ENCODE assay signal across 9 mouse cellular contexts in the genomic region with DNA sequence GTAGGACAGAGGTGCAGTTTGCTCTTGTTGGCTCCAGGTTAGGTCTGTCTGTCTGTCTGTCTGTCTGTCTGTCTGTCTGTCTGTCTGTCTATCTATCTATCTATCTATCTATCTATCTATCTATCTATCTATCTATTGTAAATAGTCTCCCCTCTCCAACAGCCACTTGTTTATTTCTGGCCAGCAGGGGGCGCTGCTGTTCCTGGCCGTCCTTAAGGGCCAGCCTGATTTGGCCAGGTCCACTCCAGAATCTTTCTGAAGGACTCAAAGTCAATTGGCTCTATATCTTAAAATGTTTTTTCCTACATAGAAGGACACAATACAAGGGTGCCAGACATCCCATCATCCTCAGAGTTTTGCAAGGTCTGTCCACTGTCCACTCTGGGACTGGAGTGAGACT. TPM values are rescaled to one million over a fixed set of nuclear protein-coding genes. Genes with fewer than 3 reads are reported as not detected.
DNase-seq lines count a peak whose midpoint lies in the region; ATAC-seq lines count a peak whose summit lies in the region.
"Had no signal": no experiment of that assay in that cellular context is flagged by ENCODE, and none has a peak within 500 bp of the region (broad histone marks: within the 10 kb centered on the region; RNA-seq: fewer than 3 reads in every experiment).

No protein-coding gene starts in this region.

- no peaks in the 10 kb centered on the region for H3K27me3 ChIP-seq in hindbrain, embryonic 13.5 days
- H3K27me3 ChIP-seq: lung, embryonic 15.5 days had no signal

- no peak overlapping the region for H3K27ac ChIP-seq in hindbrain, embryonic 13.5 days
- H3K27ac ChIP-seq: lung, embryonic 15.5 days had no signal

- WGBS in hindbrain, embryonic 13.5 days = 2% methylated on average over 2 of the region's 2 CpGs

- ATAC-seq in hindbrain, embryonic 13.5 days (ENCODE audit: low FRiP score) = no peak

- no peak overlapping the region for H3K4me2 ChIP-seq in hindbrain, embryonic 13.5 days
- H3K4me2 ChIP-seq: lung, embryonic 15.5 days had no signal

- H3K4me1 ChIP-seq in hindbrain, embryonic 13.5 days (replicated peaks) = peaks cover 13% of the 10 kb centered on the region; the same call in 1 of the 2 replicates
- H3K4me1 ChIP-seq: lung, embryonic 15.5 days had no signal

- no peaks in the 10 kb centered on the region for H3K9me3 ChIP-seq in hindbrain, embryonic 13.5 days
- H3K9me3 ChIP-seq: lung, embryonic 15.5 days had no signal

- H3K4me3 ChIP-seq in hindbrain, embryonic 13.5 days = no peak overlapping the region
- H3K4me3 ChIP-seq: lung, embryonic 15.5 days had no signal

- DNase-seq in left cerebral cortex, adult 18-20 months (ENCODE audit: low spot score in 2 of 2) = peak; percentile 54 to 73
- no peak for DNase-seq in left cerebral cortex, adult 9 months (ENCODE audit: low spot score in 2 of 2)
- DNase-seq in NIH3T3 (ENCODE audit: low read depth) = peak; percentile 82
- peak; percentile 56 for DNase-seq in cerebellum, adult 11 months
- peak; percentile 63 to 70 for DNase-seq in gastrocnemius, postnatal 36 days
- DNase-seq in lung, adult 18-20 months = peak; percentile 62 to 75
- DNase-seq in spleen, adult 12 weeks (ENCODE audit: low spot score) = peak; percentile 39

- H3K9ac ChIP-seq in hindbrain, embryonic 13.5 days = no peak overlapping the region
- H3K9ac ChIP-seq: lung, embryonic 15.5 days had no signal

- H3K36me3 ChIP-seq in hindbrain, embryonic 13.5 days = no peaks in the 10 kb centered on the region
- H3K36me3 ChIP-seq: lung, embryonic 15.5 days had no signal

- intact Hi-C loops in gastrocnemius, postnatal 36 days (cut with DNase I) = loop anchor here (2.0 kb wide), 2 partner anchors 60 to 72 kb away; no protein-coding TSS in a partner anchor

RNA-seq across cellular contexts. Expression of gene Kcne1, which starts 25.8 kb away (rescaled TPM):
- total RNA-seq in left cerebral cortex, adult 18-20 months (2021) = not detected
- not detected for total RNA-seq in gastrocnemius, postnatal 36 days (2021)
- 0.22 and 0.39 TPM in 2 replicates for polyA plus RNA-seq in hindbrain, embryonic 13.5 days (2015; fragmentation: Nextera tagmentation; extraction: Ambion mirVana)

Comparison
In these comparisons a context has a peak if more than half of its experiments do, and no peak if none do; other contexts are left out.
1. DNase-seq: peak in left cerebral cortex, adult 18-20 months (2 of 2), NIH3T3 (single experiment), cerebellum, adult 11 months (single experiment), gastrocnemius, postnatal 36 days (2 of 2), lung, adult 18-20 months (2 of 2) and spleen, adult 12 weeks (single experiment); none in left cerebral cortex, adult 9 months (0 of 2).